Mouse (Mus musculus) left cerebral cortex, postnatal 4 days (tissue): ENCODE measurements at regions not wholly inside any gene's neighbourhood (a gene's known extent, or its start where the extent isn't known, plus 50 kb on each side); places are given as distances from the start of the nearest gene placed in this dataset.
"Not testable (repeated sequence)": the region's sequence is repeated elsewhere in the genome, so short reads cannot be mapped to it uniquely, and the experiment has no call there.

Experiments
- DNase-seq: peaks from one replicate; pipeline ENCODE4 v3.0.0-alpha.2; 2022
- intact Hi-C: fragments of 180-260 bp; cut with DNase I; formaldehyde crosslinking; loops from one replicate; pipeline ENCODE4 v1.15.1; 2025

DNA sequence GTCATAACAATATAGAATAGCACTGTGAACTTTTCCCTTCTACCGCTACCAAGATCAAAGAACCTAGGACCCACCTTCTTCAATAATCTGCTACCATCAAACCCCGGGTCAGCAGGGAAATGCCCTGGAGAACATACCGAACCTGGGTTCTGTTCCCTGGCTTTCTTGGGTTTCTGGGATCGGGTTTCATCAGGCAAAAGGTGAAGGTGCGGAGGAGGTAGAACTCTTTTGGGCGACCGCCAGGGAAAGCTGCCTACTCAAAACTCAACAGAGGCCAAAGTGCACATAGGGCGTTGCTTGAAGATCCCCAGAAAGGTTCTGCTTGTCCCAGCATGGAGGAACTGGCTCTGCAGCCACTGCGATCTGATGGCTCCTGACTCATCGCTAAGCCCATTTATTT lies 158.0 kb upstream of the Tbl1xr1 start:
- no peak for DNase-seq
- intact Hi-C loops = no loop called here

DNA sequence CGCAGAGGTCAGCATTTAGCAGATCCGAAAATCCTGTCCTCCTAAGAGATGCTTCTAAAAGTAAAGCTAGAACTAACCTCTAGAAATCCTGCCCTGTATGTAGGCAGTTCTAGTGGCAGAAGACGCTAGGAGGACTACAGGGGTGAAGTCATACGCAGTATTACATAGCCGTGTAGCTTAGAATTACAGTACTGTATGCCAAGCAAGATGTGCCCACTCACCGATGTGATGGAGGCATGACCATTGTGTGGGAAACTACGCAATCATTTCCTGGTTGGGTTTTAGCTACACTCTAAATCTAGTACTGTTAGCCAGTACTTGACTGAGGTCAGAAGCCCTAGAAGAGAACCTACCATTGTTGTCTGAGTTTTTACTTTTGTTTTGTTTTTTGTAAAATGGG lies 156.5 kb upstream of the Tbl1xr1 start:
- DNase-seq = no peak
- intact Hi-C loops = no loop called here

DNA sequence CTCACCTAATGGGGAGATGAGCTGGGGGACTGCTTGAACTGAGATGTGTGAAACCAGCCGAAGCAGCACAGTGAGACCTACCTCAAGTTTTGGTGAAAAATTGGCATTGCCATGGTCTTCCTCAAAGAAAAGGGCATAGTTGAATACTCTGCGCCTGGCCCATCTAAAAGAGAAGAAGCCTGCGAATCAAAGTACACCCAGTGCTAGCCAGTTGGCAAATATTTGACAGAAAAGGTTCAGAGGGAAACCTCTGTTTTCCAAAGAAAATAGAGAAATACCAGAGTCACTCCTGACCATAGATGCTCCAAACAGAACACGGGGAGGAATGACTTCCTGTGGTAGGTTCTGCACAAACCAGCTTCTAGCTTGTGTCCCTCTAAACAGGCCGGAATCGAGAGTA lies 144.5 kb upstream of the Tbl1xr1 start:
- DNase-seq = no peak

DNA sequence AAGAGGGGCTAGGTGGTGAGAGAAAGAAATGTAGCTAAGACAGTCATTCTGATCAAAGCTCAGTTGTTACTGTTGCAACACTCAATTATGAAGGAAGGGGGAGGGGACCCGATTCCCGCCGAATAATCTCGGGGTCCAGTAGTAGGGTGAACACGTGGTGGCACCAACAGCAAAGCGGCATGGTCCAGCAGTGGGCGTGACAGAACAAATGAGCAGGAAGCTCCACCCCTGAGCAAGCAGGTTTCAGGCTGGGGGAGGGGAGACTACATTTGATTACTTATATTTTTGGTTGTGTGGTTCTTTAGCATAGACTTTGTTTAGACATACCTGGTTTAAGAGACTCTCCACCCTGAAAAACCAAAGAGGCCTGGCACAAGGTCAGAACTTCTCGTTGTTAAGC lies 143.8 kb upstream of the Tbl1xr1 start:
- intact Hi-C loops = loop anchor here (10.0 kb wide), 1 partner anchor 1278 kb away; no protein-coding TSS in a partner anchor
- not testable (repeated sequence) for DNase-seq

More for the DNA sequence above, 144.5 kb upstream of the Tbl1xr1 start:
- intact Hi-C loops = loop anchor here (10.0 kb wide), 1 partner anchor 1277 kb away; no protein-coding TSS in a partner anchor

DNA sequence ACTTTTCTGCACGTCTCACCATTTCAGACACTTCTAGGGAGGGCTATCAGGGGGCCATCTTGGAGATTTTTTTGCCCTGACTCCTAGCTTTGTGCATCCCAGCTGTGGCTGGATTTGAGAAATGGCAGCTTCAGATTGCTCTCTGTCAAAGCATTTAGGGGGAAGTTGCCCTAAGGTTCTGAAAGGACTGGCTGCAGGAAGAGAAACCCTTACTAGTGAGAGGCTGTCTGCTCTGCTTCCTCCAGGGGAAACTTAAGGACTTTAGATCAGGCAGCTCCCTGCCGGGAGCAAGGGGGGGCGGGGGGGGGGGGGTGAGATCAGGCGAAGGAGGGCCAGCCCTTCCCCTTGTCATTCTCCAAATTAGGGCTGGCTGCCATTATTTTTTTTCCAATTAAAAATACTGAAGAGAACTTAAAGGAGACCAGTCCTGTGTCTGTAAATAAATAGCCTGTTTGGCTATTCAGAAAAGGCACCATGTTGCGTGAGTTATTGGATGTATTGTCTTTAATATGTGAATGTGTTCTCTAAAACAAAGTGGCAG lies 141.7 kb upstream of the Tbl1xr1 start:
- no peak for DNase-seq
- intact Hi-C loops = loop anchor here (10.0 kb wide), 1 partner anchor 1280 kb away; no protein-coding TSS in a partner anchor

DNA sequence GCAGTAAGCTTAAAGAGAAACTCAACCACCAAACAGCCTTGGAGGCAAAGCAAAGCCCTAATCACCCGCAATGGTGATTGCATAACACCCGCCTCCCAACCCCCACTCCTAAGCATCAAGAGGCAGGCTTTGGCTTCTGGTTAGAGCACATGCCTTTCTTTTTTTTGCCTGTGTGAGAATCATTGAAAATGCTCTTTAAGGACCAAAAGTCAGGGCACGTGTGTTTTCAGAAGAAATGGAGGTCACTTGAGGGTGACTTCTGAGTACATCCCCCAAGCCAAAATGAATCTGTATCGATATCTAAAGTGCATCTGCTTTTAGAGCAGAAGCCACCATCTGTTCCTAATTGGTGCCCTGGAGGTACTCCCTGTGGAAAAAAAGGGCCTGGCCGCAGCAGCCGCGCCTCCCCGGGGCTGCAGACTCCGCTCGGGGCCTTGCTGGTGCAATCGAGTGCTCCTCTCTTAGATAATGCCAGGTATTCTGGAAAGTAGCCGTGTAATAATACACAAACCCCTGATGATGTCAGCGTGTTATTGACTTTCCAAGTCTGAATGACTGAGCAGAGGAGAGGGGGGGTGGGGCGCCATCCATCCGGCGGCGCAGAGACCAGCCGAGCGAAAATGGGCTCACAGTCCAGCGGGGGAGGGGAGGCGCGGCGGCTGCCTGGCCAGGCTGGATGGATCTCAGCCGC lies 140.7 kb upstream of the Tbl1xr1 start:
- peak; percentile 98 for DNase-seq
- intact Hi-C loops = loop anchor here (1.0 to 10.0 kb wide), 2 partner anchors 141 to 1281 kb away; partner anchors contain the start of gene Tbl1xr1

DNA sequence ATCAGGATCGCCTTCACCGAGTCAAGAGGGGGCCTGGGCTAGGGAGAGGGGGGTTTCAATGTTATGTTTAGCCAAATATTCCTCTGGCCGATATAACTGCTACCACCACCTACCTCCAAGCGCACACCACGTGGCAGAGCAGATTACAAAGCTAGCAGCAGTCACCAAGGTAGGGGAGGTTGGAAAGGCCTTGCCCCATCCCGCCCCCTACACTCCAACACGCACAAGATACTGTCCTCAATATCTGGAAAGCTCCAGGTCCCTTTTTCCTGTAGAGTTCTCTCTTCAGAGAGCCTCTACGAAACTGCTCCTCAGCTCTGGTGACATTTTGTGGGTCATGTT lies 140.2 kb upstream of the Tbl1xr1 start:
- intact Hi-C loops = loop anchor here (1.0 to 10.0 kb wide), 2 partner anchors 140 to 1281 kb away; partner anchors contain the start of gene Tbl1xr1

DNA sequence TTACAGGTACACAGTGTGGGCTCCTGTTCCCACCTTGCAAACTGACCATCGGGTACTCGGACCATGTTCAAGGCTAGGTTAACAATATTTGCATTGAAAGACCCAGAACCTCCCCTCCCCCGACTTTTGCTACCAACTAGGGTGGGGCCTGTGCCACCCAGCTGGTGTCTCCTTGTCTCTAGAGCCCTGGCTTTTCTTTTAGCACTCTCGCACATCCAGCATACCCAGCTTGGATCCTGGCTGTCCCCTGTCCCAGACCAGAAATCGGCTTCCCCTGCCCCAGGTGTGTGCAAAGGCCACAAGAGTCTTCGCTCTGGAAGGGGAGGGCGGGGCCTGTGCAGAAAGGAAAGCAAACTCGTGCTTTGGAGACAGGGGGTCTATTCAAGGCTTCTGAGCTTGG lies 139.8 kb upstream of the Tbl1xr1 start:
- intact Hi-C loops = loop anchor here (1.0 to 10.0 kb wide), 2 partner anchors 140 to 1282 kb away; partner anchors contain the start of gene Tbl1xr1
- peak; percentile 4 for DNase-seq

More for the DNA sequence above, 140.2 kb upstream of the Tbl1xr1 start:
- no peak for DNase-seq

DNA sequence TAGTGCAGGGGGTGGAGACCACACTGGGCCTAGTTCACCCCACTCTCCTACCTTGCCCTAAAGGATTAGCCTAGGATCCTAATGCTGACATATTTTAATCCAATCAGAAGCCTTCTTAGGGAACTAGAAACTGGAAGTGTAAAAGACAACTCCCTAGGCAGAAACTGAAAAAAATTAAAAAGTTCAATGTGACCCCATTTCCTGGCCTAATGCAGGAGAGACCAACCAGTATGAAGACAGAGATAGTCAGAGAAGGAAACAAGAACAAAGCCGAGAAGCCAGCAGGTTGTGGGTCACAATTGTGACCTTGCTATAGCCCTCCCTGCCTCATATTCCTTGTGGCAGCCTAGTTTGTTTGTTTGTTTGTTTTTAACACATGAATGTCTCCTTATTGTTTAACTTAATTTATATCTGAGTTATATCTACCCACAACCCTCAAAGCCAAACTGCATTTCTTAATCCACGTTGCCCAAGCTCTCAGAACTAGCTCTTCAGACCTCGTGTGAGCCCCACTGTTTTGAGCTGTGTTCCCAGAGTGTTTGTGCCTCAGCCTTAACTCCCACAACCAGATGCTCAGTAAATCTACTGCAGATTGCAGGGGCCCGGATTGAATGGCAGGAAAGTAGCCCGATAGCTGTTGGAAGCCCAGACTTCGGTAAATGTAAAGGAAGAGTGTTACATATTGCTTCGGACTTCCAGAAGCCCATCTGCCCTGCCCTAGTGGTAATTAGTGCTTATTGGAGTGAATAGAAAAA lies 139.0 kb upstream of the Tbl1xr1 start:
- intact Hi-C loops = loop anchor here (10.0 kb wide), 1 partner anchor 1283 kb away; no protein-coding TSS in a partner anchor
- no peak for DNase-seq

DNA sequence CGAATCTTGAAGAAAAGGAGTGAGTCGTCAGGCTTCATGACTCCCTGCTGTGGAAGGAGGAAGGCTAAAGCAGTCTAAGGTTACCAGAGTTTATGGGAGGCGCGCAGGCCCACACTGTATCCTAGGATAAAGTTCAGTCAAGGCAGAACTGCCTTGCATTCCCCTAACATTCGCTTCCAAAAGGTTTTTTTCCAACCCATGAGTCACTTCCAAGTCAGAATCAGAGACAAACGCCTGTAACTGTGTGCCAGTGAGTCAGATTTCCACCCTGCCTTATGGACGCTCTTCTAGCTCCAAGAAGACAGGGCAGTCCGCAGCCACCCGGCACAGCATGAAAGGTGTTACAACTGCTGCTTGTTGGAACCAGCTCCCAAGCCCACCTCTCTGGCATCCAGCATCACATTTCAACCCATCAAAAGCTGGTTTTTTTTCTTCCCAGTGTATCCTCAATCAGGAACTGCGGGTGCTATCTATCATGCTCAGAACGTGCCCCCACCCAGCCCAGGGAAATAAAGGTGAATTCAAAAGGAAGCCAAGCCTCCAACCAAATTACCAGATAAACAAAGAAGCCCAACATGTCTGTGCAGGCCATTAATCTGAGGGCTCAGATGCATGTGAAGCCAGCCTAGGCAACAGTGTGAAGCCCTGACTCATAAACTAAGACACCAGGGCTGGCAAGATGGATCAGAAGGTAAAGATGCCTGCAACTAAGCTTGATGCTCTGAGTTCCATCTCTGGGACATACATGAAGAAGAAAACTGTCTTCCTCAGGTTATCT lies 138.2 kb upstream of the Tbl1xr1 start:
- DNase-seq = peak; percentile 56
- intact Hi-C loops = loop anchor here (10.0 kb wide), 1 partner anchor 1283 kb away; no protein-coding TSS in a partner anchor

DNA sequence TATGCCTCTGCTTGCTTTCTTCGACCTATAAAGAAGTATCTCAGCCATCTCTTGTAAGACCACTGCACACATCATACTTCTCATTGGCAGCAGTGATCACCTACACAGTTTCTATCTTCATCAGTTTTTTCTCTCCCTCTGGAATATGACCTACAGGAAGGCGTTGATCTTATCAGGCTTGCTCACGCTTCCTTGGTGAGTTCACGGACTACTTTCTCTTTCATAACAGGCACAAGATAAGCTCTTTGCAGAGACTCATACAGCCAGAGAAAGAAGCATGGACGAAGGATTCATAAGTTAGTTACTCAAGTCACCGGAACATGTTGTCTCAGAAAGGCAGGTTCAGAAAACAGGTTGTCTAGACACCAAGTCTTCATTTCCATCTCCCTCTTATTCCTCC lies 136.7 kb upstream of the Tbl1xr1 start:
- intact Hi-C loops = loop anchor here (10.0 kb wide), 1 partner anchor 1285 kb away; no protein-coding TSS in a partner anchor
- DNase-seq = no peak

DNA sequence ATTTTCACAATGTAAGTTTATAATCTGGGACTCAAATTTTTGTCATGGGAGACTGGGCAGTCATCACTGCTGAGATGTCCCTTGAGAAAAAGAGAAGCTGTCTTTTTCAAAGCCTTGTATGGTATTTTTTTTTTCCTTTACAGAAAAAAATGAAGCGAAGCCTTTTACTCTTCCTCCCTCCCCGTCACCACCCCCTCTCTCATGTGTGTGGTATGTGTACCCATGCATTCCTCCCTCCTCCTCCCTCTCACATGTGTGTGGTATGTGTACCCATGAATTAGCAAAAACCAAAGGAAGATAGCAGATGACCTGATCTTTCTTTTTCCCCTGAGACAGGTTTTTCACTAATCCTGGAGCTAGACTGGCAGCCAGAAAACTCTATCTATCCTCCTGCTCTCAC lies 134.9 kb upstream of the Tbl1xr1 start:
- DNase-seq = no peak
- intact Hi-C loops = no loop called here

DNA sequence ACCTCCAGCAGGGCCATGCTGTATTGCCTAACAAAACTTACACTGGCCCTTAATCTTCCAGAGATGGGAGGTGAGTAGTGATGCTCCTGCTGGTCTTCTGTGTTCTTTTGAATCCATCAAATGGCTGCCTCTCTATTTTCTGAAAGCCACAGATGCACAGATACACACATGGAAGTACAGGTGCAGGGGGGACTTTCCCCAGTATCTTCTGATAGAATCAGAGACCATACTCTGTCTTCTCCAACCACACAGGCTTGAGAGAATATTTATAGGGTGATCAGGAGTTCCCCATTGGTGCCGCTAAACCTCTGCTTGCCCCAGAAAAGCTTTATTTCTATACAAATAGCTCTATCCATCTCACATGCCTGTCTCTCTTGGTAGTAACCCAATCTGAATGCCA lies 133.5 kb upstream of the Tbl1xr1 start:
- DNase-seq = no peak
- intact Hi-C loops = no loop called here

DNA sequence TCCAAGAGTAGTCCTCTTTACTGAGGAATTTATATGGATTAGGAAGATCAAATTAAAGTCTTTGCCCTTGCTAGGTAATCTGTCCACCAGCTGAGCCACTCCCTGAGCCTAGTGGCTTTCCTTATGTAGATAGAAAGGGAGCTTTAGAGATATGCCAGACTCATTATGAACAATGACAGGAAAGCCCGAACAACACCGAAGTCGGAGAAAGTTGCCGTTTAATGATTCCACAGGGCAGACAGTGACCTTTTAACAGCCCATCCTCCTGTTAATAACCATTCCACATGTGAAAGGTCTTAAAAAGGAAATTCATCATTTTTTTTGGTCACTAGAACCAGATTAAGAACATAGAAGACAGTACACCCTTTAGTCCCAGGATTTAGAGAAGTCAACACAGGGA lies 130.7 kb upstream of the Tbl1xr1 start:
- intact Hi-C loops = no loop called here
- no peak for DNase-seq

DNA sequence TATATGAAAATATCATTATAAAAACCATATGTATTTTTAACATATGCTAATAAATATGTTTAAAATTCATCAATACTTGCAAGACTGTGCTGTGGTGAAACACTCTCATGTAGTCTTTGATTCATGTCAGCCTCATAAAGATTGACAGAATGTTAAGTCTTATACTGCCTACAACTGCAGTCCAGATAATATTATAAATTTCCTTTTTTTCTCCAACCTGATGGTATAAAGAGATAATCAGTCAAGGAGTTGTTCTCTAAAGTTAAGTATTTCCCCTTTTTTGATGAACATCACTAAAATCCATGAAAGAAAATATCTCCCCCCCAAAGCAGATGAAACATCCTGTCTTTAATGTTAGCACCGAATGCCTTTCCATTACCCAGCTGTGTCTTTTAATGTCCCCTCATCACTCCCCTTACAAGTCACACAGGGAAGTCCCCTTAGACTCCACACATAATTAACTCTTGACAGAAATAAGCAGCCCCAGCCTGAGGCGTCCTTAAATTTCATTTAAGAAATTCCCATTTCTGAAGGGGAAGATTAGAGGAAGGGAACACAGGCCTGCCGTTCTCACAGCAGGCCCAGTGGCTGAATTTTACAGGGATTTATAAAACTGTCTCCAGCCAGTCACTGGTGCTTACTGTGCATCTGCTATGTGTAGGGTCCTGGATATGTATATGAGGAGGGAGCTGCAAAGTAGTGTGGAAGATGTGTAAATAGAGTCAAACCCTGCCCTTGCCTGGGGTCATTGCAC lies 129.0 kb upstream of the Tbl1xr1 start:
- no peak for DNase-seq
- intact Hi-C loops = no loop called here

DNA sequence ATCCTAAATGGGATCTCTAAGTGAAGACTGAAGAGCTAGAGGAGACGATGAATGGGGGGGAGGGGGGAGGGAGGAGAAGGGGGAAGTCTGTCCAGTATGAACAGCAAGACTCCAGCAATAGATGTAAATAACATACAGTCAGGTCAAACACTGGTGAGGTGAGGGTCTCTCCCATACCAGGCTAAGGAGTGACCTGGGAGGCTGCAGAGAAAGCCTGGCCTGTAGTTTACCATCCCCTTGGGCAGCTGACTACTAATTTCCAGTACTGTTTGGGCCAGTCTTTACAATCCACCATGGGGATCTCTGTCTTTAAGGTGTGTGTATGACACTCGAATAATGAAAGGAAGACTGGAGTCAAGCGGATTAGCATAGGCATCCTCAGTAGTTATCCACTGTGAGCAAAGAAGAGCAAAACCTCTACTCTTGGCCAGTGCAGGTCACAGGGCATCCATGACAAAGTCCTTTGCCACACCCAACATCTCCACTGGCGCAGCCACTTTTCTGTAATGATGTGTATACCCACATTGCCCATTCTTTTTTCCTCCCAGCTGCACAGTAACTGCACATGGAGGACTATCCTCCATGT lies 128.3 kb upstream of the Tbl1xr1 start:
- DNase-seq = no peak
- intact Hi-C loops = no loop called here

DNA sequence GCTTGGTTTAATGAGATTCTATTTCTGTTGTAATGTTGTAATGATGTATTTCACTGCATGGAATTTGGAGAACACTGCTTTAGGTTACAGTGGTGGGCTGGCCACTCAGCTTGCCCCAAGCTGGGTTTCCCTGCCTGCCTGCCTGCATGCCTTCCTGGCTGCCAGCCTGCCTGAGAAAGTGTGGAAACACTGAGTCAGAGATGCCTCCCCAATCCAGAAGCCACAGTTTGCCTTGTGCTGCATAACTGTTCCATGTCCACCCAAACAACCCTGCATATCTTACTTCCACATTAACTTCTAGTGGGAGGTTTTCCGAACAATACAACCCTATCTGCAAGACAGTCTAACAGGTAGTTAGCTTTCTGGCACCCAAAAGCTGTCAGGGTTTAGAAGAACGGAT lies 127.0 kb upstream of the Tbl1xr1 start:
- no peak for DNase-seq
- intact Hi-C loops = no loop called here

DNA sequence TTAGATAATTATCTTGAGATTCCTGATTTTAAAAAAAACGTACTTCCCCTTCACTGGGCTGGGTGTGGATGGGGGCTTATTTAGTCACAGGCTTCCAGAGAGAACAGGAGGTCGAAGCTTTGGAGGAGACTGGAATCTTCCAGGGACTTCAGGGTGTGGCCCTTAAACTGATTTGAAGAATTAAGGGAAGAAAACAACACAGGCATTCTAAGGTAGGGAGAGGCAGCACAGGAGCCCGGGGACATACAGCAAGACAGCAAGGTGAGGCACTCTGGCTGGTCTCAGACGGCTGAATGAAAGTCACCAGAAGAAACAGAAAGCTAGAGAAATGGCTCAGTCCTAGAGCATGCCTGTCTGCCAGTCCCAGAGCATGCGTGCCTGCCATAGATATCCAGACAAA lies 125.9 kb upstream of the Tbl1xr1 start:
- intact Hi-C loops = no loop called here
- no peak for DNase-seq

DNA sequence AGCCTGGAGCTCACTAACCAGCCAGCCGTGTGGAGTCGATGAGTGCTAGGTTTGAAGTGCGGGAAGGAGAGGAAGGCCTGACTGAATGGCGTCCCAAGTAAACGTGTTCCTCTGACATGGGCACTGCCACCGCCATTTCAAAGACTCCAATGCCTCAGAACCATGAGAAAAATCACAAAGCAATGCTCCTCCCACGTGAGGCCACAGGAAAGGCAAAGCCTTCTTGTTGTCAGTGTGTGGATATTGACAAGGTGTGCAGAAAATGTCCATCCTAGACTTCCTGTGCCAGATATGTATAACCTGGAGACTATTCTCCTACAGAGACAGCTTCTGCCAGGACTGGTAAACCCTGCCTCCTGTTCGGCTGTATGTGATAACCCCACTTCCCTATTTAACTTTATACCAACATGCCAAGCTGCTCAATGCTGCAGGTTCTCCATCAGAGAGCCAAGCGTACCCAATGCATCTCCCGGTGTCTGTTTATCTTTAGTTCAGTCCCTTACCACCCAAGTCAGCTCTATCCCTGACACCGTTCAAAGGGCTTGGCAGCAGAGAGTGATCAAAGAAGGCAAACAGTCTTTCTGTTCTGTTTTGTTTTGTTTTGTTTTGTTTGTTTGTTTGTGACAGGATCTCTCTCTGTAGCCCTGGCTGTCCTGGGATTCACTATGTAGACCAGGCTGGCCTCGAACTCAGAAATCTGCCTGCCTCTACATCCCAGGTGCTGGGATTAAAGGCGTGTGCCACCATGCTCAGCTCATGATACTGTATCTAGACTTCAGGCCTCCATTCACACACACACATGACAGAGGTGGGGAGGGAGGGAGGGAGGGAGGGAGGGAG lies 124.8 kb upstream of the Tbl1xr1 start:
- DNase-seq = no peak
- intact Hi-C loops = no loop called here
